Mouse (Mus musculus) midbrain, embryonic 13.5 days (tissue): ENCODE measurements at regions not wholly inside any gene's neighbourhood (a gene's known extent, or its start where the extent isn't known, plus 50 kb on each side); places are given as distances from the start of the nearest gene placed in this dataset.

Experiments used
- ATAC-seq: fragments of 200-750 bp; cut with Nextera tagmentation; 2 replicates; pipeline ENCODE4 v1.8.0; 2017; ENCODE audit warnings: mild to moderate bottlenecking, moderate TSS enrichment, moderate library complexity
- H3K27ac ChIP-seq: fragments of 300-500 bp; sonication (generic); 2 replicates; pipeline ENCODE4 v1.5.1; 2015; ENCODE audit warnings: inconsistent platforms, mild to moderate bottlenecking, moderate library complexity
- H3K27me3 ChIP-seq: fragments of 300-500 bp; sonication (generic); 2 replicates; pipeline ENCODE4 v1.6.1; 2015; ENCODE audit warnings: mild to moderate bottlenecking, inconsistent platforms
- H3K36me3 ChIP-seq: fragments of 300-500 bp; sonication (generic); 2 replicates; pipeline ENCODE4 v1.6.1; 2015; ENCODE audit warnings: mild to moderate bottlenecking, inconsistent platforms
- H3K4me1 ChIP-seq: fragments of 300-500 bp; sonication (generic); replicated peaks from 2 replicates; pipeline ENCODE4 v1.6.1; 2015; ENCODE audit warnings: inconsistent platforms
- H3K4me2 ChIP-seq: fragments of 300-500 bp; sonication (generic); replicated peaks from 2 replicates; pipeline ENCODE4 v1.6.1; 2015; ENCODE audit warnings: moderate library complexity, mild to moderate bottlenecking, inconsistent platforms
- H3K4me3 ChIP-seq: fragments of 300-500 bp; sonication (generic); replicated peaks from 2 replicates; pipeline ENCODE4 v1.5.1; 2015; ENCODE audit warnings: mild to moderate bottlenecking, inconsistent platforms
- H3K9ac ChIP-seq: fragments of 300-500 bp; sonication (generic); replicated peaks from 2 replicates; pipeline ENCODE4 v1.6.1; 2015; ENCODE audit warnings: mild to moderate bottlenecking, inconsistent platforms
- H3K9me3 ChIP-seq: fragments of 300-500 bp; sonication (generic); 2 replicates; pipeline ENCODE4 v1.6.1; 2016; ENCODE audit warnings: mild to moderate bottlenecking, inconsistent platforms
- WGBS: fragments of 180-500 bp; shearing (Covaris S2); methylation state at CpG from one replicate; pipeline ENCODE4 v1.1.7; 2015; 5-methylcytosine and 5-hydroxymethylcytosine counted together

GRCm38 (mm10) chr4:124035192-124035591 lies 117.4 kb upstream of the 4930535I16Rik start:
- peaks cover 52% of the 10 kb centered on the region for H3K4me1 ChIP-seq
- 6% methylated on average over 6 of the region's 7 CpGs for WGBS
- H3K4me3 ChIP-seq = no peak overlapping the region

GRCm38 (mm10) chr4:124028061-124028460 lies 110.2 kb upstream of the 4930535I16Rik start:
- Histone ChIP-seq H3K27me3 (no peaks in the 10 kb centered on the region), H3K9ac (no peak overlapping the region), H3K4me1 (no peaks in the 10 kb centered on the region), H3K27ac (no peak overlapping the region), H3K9me3 (no peaks in the 10 kb centered on the region), H3K4me3 (no peak overlapping the region), H3K36me3 (no peaks in the 10 kb centered on the region), H3K4me2 (no peak overlapping the region)
- WGBS = 87% methylated on average over 12 of the region's 12 CpGs
- no peak for ATAC-seq

More at GRCm38 (mm10) chr4:124035192-124035591, 117.4 kb upstream of the 4930535I16Rik start:
- Histone ChIP-seq H3K27ac (peak overlapping the region; percentile 96), H3K36me3 (no peaks in the 10 kb centered on the region), H3K4me2 (peak overlapping the region; percentile 42), H3K9ac (peak overlapping the region; percentile 33; the same call in 1 of the 2 replicates), H3K27me3 (no peaks in the 10 kb centered on the region; the same call in 1 of the 2 replicates), H3K9me3 (no peaks in the 10 kb centered on the region)
- peak; percentile 87 for ATAC-seq

DNA sequence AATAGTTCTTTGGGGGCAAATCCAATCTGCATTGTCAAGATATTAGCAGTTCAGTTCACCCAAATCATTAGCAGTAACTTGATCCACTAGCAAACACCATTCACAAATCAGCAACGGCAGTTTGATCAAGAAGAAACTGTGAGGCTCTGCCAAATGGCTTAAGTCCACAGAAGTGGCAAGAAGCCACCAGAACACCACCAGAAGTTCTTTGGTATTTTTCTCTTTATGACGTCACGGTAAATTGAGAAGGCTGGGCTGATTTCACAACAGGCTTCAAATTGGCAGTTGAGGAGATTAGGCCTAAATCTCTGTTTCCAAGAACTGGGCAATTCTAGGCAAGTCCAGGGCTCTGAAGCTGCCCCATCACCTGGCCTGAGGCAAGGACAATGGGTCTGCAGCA lies 98.6 kb upstream of the 4930535I16Rik start:
- H3K27me3 ChIP-seq = no peaks in the 10 kb centered on the region
- H3K36me3 ChIP-seq = no peaks in the 10 kb centered on the region
- H3K4me3 ChIP-seq = no peak overlapping the region
- H3K27ac ChIP-seq = no peak overlapping the region
- H3K9ac ChIP-seq = no peak overlapping the region
- WGBS = 72% methylated on average over 3 of the region's 3 CpGs
- ATAC-seq = no peak
- no peak overlapping the region for H3K4me2 ChIP-seq
- H3K9me3 ChIP-seq = no peaks in the 10 kb centered on the region
- 0 out of 2 replicates have a peak, but pooled peaks cover 1% of the 10 kb centered on the region for H3K4me1 ChIP-seq

DNA sequence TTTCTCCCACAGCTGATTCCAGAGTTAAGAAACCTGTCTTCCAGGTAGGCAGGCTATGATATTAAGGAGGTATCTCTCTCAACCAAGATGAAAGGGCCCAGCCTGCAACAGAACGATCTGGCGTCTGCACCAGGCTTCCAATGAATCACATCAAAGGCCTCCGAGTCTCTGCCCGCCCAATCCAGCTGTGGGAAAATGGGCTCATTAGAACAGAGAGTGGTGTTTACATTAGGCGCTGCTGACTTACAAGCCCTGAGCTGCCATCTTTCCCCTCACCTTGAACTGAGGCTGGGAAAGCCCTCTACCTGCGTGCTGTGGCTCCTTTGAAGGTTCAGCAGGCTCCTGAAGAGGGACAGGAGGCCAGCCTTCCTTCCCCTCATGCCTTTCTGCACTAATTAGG lies 97.5 kb upstream of the 4930535I16Rik start:
- no peaks in the 10 kb centered on the region for H3K9me3 ChIP-seq
- no peaks in the 10 kb centered on the region for H3K36me3 ChIP-seq
- no peak overlapping the region for H3K9ac ChIP-seq
- no peaks in the 10 kb centered on the region for H3K27me3 ChIP-seq
- H3K27ac ChIP-seq = no peak overlapping the region; the same call in 1 of the 2 replicates
- no peak overlapping the region for H3K4me3 ChIP-seq
- 0 out of 2 replicates have a peak, but pooled peaks have one; percentile 11 for ATAC-seq
- H3K4me1 ChIP-seq = no peaks in the 10 kb centered on the region
- H3K4me2 ChIP-seq = no peak overlapping the region
- 55% methylated on average over 6 of the region's 6 CpGs for WGBS

DNA sequence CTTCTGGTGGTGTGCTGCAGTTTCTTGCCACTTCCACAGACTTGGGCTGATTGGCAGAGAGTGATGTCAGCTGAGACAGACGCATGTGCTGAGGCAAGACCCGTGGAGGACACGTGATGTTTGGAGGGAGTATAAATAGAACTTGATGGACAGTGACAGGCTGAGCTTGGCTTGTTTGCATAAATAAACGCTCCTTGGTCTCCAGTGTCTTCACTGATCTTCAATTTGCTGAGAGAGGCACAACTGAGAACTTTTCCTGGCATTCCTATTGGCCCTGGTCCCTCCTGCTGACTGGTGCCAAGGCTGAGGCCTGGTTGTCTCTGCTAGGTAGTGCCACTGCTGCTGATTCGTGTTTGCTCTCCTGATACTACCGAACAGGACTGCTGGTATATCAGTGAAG lies 94.6 kb upstream of the 4930535I16Rik start:
- H3K27ac ChIP-seq = no peak overlapping the region
- H3K4me2 ChIP-seq = no peak overlapping the region
- H3K4me3 ChIP-seq = no peak overlapping the region
- H3K9ac ChIP-seq = no peak overlapping the region
- no peak for ATAC-seq
- H3K9me3 ChIP-seq = no peaks in the 10 kb centered on the region
- no peaks in the 10 kb centered on the region for H3K36me3 ChIP-seq
- H3K27me3 ChIP-seq = no peaks in the 10 kb centered on the region
- 76% methylated on average over 6 of the region's 6 CpGs for WGBS
- no peaks in the 10 kb centered on the region for H3K4me1 ChIP-seq

- WGBS = 100% methylated on average over 1 of the region's 1 CpGs
- no peak overlapping the region for H3K27ac ChIP-seq
- H3K27me3 ChIP-seq = no peaks in the 10 kb centered on the region
- H3K9me3 ChIP-seq = no peaks in the 10 kb centered on the region
- H3K36me3 ChIP-seq = no peaks in the 10 kb centered on the region
- no peak overlapping the region for H3K9ac ChIP-seq
- H3K4me2 ChIP-seq = no peak overlapping the region
- ATAC-seq = no peak
- H3K4me3 ChIP-seq = no peak overlapping the region
- 0 out of 2 replicates have a peak, but pooled peaks cover 2% of the 10 kb centered on the region for H3K4me1 ChIP-seq
Measured at GRCm38 (mm10) chr4:124008725-124009124, 90.9 kb upstream of the 4930535I16Rik start.

GRCm38 (mm10) chr4:124005626-124006315 lies 87.9 kb upstream of the 4930535I16Rik start:
- no peak for ATAC-seq
- H3K9ac ChIP-seq = no peak overlapping the region
- H3K4me1 ChIP-seq = peaks cover 2% of the 10 kb centered on the region; the same call in 1 of the 2 replicates
- no peak overlapping the region for H3K4me3 ChIP-seq
- H3K27ac ChIP-seq = no peak overlapping the region
- no peaks in the 10 kb centered on the region for H3K27me3 ChIP-seq
- no peaks in the 10 kb centered on the region for H3K9me3 ChIP-seq
- H3K36me3 ChIP-seq = no peaks in the 10 kb centered on the region
- WGBS = 70% methylated on average over 17 of the region's 17 CpGs
- no peak overlapping the region for H3K4me2 ChIP-seq

- ATAC-seq = no peak
- Histone ChIP-seq H3K9ac (no peak overlapping the region), H3K4me1 (peaks cover 12% of the 10 kb centered on the region; the same call in 1 of the 2 replicates), H3K36me3 (no peaks in the 10 kb centered on the region), H3K4me3 (no peak overlapping the region), H3K4me2 (no peak overlapping the region), H3K9me3 (no peaks in the 10 kb centered on the region), H3K27ac (no peak overlapping the region), H3K27me3 (no peaks in the 10 kb centered on the region)
- 77% methylated on average over 6 of the region's 6 CpGs for WGBS
Measured at GRCm38 (mm10) chr4:124002760-124003159, 84.9 kb upstream of the 4930535I16Rik start.

DNA sequence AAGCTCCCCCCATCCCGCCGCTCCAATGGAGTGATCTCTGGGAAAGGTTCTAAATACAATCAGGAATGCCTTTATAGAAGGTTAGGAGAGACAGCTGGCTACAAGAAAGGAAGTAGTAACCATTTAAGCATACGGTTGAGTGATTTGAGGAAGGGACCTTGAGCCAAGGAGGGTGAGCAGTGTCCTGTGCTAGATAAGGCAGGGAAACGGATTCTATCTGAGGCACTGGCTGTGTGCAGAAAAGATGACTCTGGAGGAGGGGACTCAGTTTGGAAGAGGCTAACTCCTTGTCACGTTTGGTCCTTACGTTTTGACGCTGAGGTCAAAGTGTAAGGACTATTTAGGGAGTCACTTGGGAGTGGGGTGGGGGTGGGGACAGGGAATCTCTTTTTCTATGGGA lies 84.3 kb upstream of the 4930535I16Rik start:
- Histone ChIP-seq H3K27me3 (0 out of 2 replicates have a peak, but pooled peaks cover 3% of the 10 kb centered on the region), H3K4me3 (no peak overlapping the region), H3K27ac (no peak overlapping the region), H3K4me2 (no peak overlapping the region), H3K36me3 (no peaks in the 10 kb centered on the region), H3K9ac (no peak overlapping the region), H3K4me1 (peaks cover 12% of the 10 kb centered on the region; the same call in 1 of the 2 replicates), H3K9me3 (no peaks in the 10 kb centered on the region)
- WGBS = 81% methylated on average over 7 of the region's 7 CpGs
- no peak for ATAC-seq

GRCm38 (mm10) chr4:123995815-123996214 lies 78.0 kb upstream of the 4930535I16Rik start:
- 0 out of 2 replicates have a peak, but pooled peaks cover 3% of the 10 kb centered on the region for H3K9me3 ChIP-seq
- no peak overlapping the region for H3K4me2 ChIP-seq
- H3K4me1 ChIP-seq = peaks cover 20% of the 10 kb centered on the region
- H3K27me3 ChIP-seq = 0 out of 2 replicates have a peak, but pooled peaks cover 7% of the 10 kb centered on the region
- no peak overlapping the region for H3K27ac ChIP-seq
- no peaks in the 10 kb centered on the region for H3K36me3 ChIP-seq
- 80% methylated on average over 8 of the region's 8 CpGs for WGBS
- ATAC-seq = no peak
- H3K9ac ChIP-seq = no peak overlapping the region
- no peak overlapping the region for H3K4me3 ChIP-seq

GRCm38 (mm10) chr4:123991223-123991622 lies 73.4 kb upstream of the 4930535I16Rik start:
- peak; percentile 57; the same call in 1 of the 2 replicates for ATAC-seq
- H3K36me3 ChIP-seq = no peaks in the 10 kb centered on the region
- no peak overlapping the region for H3K9ac ChIP-seq
- 0 out of 2 replicates have a peak, but pooled peaks cover under 1% of the 10 kb centered on the region for H3K9me3 ChIP-seq
- H3K4me2 ChIP-seq = peak overlapping the region; percentile 65
- WGBS = 9% methylated on average over 10 of the region's 10 CpGs
- peaks cover 12% of the 10 kb centered on the region for H3K27me3 ChIP-seq
- H3K4me1 ChIP-seq = peaks cover 33% of the 10 kb centered on the region
- H3K27ac ChIP-seq = peak overlapping the region; percentile 74
- peak overlapping the region; percentile 35 for H3K4me3 ChIP-seq

GRCm38 (mm10) chr4:123990293-123991185 lies 72.7 kb upstream of the 4930535I16Rik start:
- WGBS = under 1% methylated on average over 37 of the region's 37 CpGs
- peak; percentile 92 for ATAC-seq
- H3K9me3 ChIP-seq = no peaks in the 10 kb centered on the region
- H3K27me3 ChIP-seq = peaks cover 12% of the 10 kb centered on the region
- peaks cover 33% of the 10 kb centered on the region for H3K4me1 ChIP-seq
- no peaks in the 10 kb centered on the region for H3K36me3 ChIP-seq
- peak overlapping the region; percentile 74 for H3K27ac ChIP-seq
- H3K4me2 ChIP-seq = peak overlapping the region; percentile 65
- H3K4me3 ChIP-seq = peak overlapping the region; percentile 35
- H3K9ac ChIP-seq = 0 out of 2 replicates have a peak overlapping the region, but pooled peaks have one; percentile 28
